Mouse (Mus musculus) kidney, adult 18-20 months (tissue): ENCODE data around the gene Fbxw9.
A peak's percentile ranks its signal among the peaks of the same experiment; 100 is the strongest.
"Not testable (repeated sequence)": the region's sequence is repeated elsewhere in the genome, so short reads cannot be mapped to it uniquely, and the experiment has no call there.

ENCODE experiments used
- DNase-seq: peaks from one replicate; pipeline ENCODE4 v3.0.0; 2021

Fbxw9 gene

GRCm38 (mm10) chr8:85037681-85038531 lies 21.9 kb upstream of the Fbxw9 start:
- peak; percentile 50 for DNase-seq

- no peak for DNase-seq
Observed at GRCm38 (mm10) chr8:85043619-85044018, 16.2 kb upstream of the Fbxw9 start.

GRCm38 (mm10) chr8:85057367-85057766 lies 2.5 kb upstream of the Fbxw9 start:
- no peak for DNase-seq

GRCm38 (mm10) chr8:85062603-85063002 lies 2.7 kb downstream of the Fbxw9 start:
- no peak for DNase-seq

GRCm38 (mm10) chr8:85065213-85065612 lies 5.4 kb downstream of the Fbxw9 start:
- DNase-seq: peak; percentile 89

- DNase-seq: no peak
Observed at GRCm38 (mm10) chr8:85067155-85067554, 7.3 kb downstream of the Fbxw9 start.

GRCm38 (mm10) chr8:85067982-85068381 lies 8.1 kb downstream of the Fbxw9 start, which contains the start of gene Gm5741:
Gene Gm5741, minus strand, starts transcription at chr8:85067982.
- DNase-seq: no peak

GRCm38 (mm10) chr8:85071041-85071440 lies 11.2 kb downstream of the Fbxw9 start:
- DNase-seq: peak; percentile 48

GRCm38 (mm10) chr8:85071514-85072281 lies 11.8 kb downstream of the Fbxw9 start, which contains the start of gene Dhps:
Gene Dhps, plus strand, starts transcription at chr8:85071757.
- DNase-seq: peak; percentile 93

- no peak for DNase-seq
Observed at GRCm38 (mm10) chr8:85072364-85072929, 12.6 kb downstream of the Fbxw9 start.

- no peak for DNase-seq
Observed at GRCm38 (mm10) chr8:85073041-85073612, 13.3 kb downstream of the Fbxw9 start.

- no peak for DNase-seq
Observed at GRCm38 (mm10) chr8:85074167-85074566, 14.3 kb downstream of the Fbxw9 start.

GRCm38 (mm10) chr8:85074617-85075016 lies 14.8 kb downstream of the Fbxw9 start:
- DNase-seq: no peak

- DNase-seq: peak; percentile 65
Observed at GRCm38 (mm10) chr8:85076001-85076400, 16.1 kb downstream of the Fbxw9 start.

- DNase-seq: peak; percentile 74
Observed at GRCm38 (mm10) chr8:85076993-85077392, 17.1 kb downstream of the Fbxw9 start.

- DNase-seq: no peak
Observed at GRCm38 (mm10) chr8:85080214-85080531, 20.3 kb downstream of the Fbxw9 start.

- peak; percentile 75 for DNase-seq
Observed at GRCm38 (mm10) chr8:85080532-85081215, 20.8 kb downstream of the Fbxw9 start, which contains the start of gene Wdr83os. Gene Wdr83os, plus strand, starts transcription at chr8:85080740.

GRCm38 (mm10) chr8:85081216-85081555 lies 21.3 kb downstream of the Fbxw9 start, which contains the start of gene Wdr83:
Gene Wdr83, minus strand, starts transcription at chr8:85081306.
- DNase-seq: no peak

GRCm38 (mm10) chr8:85082169-85082568 lies 22.3 kb downstream of the Fbxw9 start:
- DNase-seq: not testable (repeated sequence)

GRCm38 (mm10) chr8:85083108-85083813 lies 23.4 kb downstream of the Fbxw9 start, which contains the start of gene Man2b1:
Gene Man2b1, plus strand, starts transcription at chr8:85083270.
- peak; percentile 92 for DNase-seq

GRCm38 (mm10) chr8:85084633-85085032 lies 24.8 kb downstream of the Fbxw9 start:
- DNase-seq: no peak

GRCm38 (mm10) chr8:85086238-85086637 lies 26.4 kb downstream of the Fbxw9 start:
- DNase-seq: no peak
